Mouse (Mus musculus): ENCODE data around the gene Pigyl. TPM values are rescaled to one million over a fixed set of nuclear protein-coding genes. Genes with fewer than 3 reads are reported as not detected.
A peak's percentile ranks its signal among the peaks of the same experiment; 100 is the strongest.

Pigyl gene
- polyA plus RNA-seq, 2 experiments, result 26.4 to 41.5 TPM

DNA sequence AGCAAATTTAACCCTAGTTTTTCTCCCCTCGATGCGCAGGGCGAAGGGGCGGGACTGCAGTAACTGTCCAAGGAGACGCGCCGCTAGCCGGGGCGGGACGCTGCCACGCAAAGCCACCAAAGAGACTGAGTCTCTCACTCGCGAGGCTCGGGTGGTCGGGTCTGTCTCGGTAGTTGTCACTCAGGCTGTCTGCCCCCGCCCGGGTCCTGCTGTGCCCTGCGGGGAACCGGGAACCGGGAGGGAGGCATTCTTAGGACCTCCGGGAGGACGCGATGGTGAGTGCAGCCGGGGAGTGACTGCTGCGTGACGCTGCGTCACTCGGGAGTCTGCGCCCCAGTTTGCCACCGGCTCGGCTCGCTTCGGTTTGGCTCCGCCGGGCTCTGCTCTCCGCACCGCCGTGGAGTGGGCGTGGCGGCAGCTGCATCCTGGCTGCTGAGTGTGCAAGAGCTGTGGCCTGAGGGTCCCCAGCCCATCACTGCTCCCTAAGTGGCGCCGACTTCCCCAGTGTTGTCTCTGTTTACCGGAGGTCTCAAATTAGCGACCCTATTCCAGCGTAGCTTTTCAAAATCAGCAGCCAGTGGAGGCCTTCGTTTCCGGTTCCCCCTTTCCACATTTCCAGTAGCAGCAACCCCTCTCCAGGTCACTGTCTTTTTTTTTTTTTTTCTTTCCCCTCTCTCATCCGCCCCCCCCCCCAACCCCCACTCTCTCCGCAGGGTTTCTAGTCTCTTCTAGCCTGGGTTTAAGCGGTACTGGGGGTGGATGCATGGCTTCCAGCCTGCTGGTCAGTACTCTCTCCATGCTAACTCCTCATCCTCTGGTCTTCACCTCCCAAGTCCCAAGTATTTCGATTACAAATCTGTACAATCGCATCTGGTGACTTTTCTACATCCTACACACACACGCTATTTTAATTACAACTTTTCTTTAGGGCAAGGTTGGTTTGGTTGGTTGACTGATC lies 8.3 kb downstream of the Pigyl start:
- Histone ChIP-seq H3K27me3 (ENCODE audit: control insufficient read depth, insufficient read depth, low read length) (no peaks in the 10 kb centered on the region; the same call in 1 of the 2 replicates), H3K36me3 (replicated peaks; ENCODE audit: control insufficient read depth, insufficient read depth, low read depth) (no peaks in the 10 kb centered on the region), H3K27ac (no peak overlapping the region), H3K9ac (replicated peaks) (no peak overlapping the region), H3K4me3 (ENCODE audit: insufficient read depth in 1 of 2, low read depth in 2 of 2, low read length in 2 of 2) (peak overlapping the region; percentile 26 to 43), H3K4me2 (ENCODE audit: low read depth) (peak overlapping the region; percentile 67), H3K4me1 (replicated peaks; ENCODE audit: control insufficient read depth in 2 of 2, insufficient read depth in 2 of 2, low read length in 1 of 2) (no peaks in the 10 kb centered on the region), H3K9me3 (ENCODE audit: control insufficient read depth, low read length) (no peaks in the 10 kb centered on the region; the same call in 1 of the 2 replicates)
- ATAC-seq (ENCODE audit: insufficient read depth) (peak; percentile 47; the same call in 1 of the 2 replicates), DNase-seq (ENCODE audit: low read depth in 3 of 3, low spot score in 3 of 3) (no peak)
- 2% methylated on average over 53 of the region's 54 CpGs for WGBS (ENCODE audit: insufficient replicate concordance)
- TF ChIP-seq CTCF (IDR thresholded peaks at IDR 0.05; ENCODE audit: low read depth), result no peak

DNA sequence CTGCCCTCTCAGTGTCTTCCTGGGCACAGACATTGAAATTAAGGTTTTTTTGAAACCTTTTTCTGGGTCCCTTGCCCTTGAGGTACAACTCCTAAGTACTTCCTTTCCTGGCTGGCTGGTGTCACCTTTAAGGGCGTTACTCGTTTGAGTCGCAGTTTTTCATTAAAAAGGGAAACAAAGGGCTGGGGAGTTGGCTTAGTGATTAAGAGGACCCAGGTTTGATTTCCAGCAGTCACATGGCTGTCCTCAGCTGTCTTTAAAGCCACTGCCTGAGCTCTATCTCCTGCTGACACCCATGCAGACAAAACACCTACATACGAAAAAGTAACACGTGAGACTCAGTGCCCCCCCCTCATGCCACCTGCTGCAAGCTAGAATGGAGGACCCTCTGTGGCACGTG lies 9.3 kb downstream of the Pigyl start:
- Histone ChIP-seq H3K4me2 (ENCODE audit: low read depth) (no peak overlapping the region), H3K4me1 (replicated peaks; ENCODE audit: control insufficient read depth in 2 of 2, insufficient read depth in 2 of 2, low read length in 1 of 2) (no peaks in the 10 kb centered on the region), H3K4me3 (ENCODE audit: insufficient read depth in 1 of 2, low read depth in 2 of 2, low read length in 2 of 2) (no peak overlapping the region), H3K27me3 (ENCODE audit: control insufficient read depth, insufficient read depth, low read length) (no peaks in the 10 kb centered on the region; the same call in 1 of the 2 replicates), H3K27ac (no peak overlapping the region), H3K9me3 (ENCODE audit: control insufficient read depth, low read length) (no peaks in the 10 kb centered on the region; the same call in 1 of the 2 replicates), H3K36me3 (replicated peaks; ENCODE audit: control insufficient read depth, insufficient read depth, low read depth) (no peaks in the 10 kb centered on the region), H3K9ac (replicated peaks) (no peak overlapping the region)
- TF ChIP-seq CTCF (IDR thresholded peaks at IDR 0.05; ENCODE audit: low read depth), result no peak
- no peak for TF ChIP-seq EP300 (IDR thresholded peaks at IDR 0.05; ENCODE audit: low read depth)
- ATAC-seq (ENCODE audit: insufficient read depth) (no peak), DNase-seq (ENCODE audit: low read depth in 3 of 3, low spot score in 3 of 3) (no peak)
- WGBS (ENCODE audit: insufficient replicate concordance), result 38% methylated on average over 6 of the region's 6 CpGs

DNA sequence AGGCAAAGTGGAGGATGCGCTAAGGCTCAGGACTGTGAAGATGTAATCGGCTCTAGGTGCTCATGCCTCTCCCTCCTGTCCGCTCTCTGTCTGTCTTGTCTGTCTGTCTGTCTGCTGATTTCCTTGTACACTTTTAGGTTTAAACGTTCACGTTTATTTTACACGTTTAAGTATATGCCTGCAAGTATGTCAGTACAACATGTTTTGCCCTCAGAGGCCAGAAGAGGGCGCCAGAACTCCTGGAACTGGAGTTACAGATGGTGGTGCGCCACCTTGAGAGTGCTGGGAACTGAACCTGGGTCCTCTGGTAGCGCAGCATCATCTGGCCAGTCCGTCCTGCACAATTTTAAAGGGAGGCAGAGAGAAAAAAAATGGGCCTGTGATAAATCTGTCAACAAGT lies 10.0 kb downstream of the Pigyl start:
- H3K27me3 ChIP-seq (ENCODE audit: control insufficient read depth, insufficient read depth, low read length), result no peaks in the 10 kb centered on the region; the same call in 1 of the 2 replicates
- H3K4me1 ChIP-seq (replicated peaks; ENCODE audit: control insufficient read depth in 2 of 2, insufficient read depth in 2 of 2, low read length in 1 of 2), result no peaks in the 10 kb centered on the region
- no peaks in the 10 kb centered on the region for H3K36me3 ChIP-seq (replicated peaks; ENCODE audit: control insufficient read depth, insufficient read depth, low read depth)
- H3K27ac ChIP-seq, result no peak overlapping the region
- ATAC-seq (ENCODE audit: insufficient read depth) (no peak), DNase-seq (ENCODE audit: low read depth in 3 of 3, low spot score in 3 of 3) (no peak)
- no peak overlapping the region for H3K4me2 ChIP-seq (ENCODE audit: low read depth)
- 74% methylated on average over 10 of the region's 10 CpGs for WGBS (ENCODE audit: insufficient replicate concordance)
- H3K4me3 ChIP-seq (ENCODE audit: insufficient read depth in 1 of 2, low read depth in 2 of 2, low read length in 2 of 2), result no peak overlapping the region
- H3K9ac ChIP-seq (replicated peaks), result no peak overlapping the region
- no peaks in the 10 kb centered on the region; the same call in 1 of the 2 replicates for H3K9me3 ChIP-seq (ENCODE audit: control insufficient read depth, low read length)
- TF ChIP-seq CTCF (IDR thresholded peaks at IDR 0.05; ENCODE audit: low read depth) (peak; percentile 29; the same call in 1 of the 2 replicates), EP300 (IDR thresholded peaks at IDR 0.05; ENCODE audit: low read depth) (no peak)

DNA sequence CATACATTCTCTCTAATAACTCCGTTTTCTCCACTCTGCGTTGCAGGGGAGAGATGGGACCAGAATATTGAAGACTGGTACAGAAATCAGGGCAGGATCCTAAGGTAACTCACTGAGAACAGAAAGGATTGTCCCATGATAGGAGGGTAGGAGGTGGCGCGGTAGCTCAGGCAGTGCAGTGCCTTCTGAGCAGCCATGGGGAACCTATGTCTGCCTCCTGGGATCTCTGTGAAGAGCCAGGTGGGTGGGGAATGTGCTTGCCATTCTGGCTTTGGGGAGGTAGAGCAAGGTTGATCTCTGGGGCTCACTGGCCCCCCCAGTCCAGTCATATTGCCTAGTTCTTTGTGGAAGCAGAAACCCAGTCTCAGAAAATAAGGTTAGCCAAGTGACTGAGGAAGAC lies 11.1 kb downstream of the Pigyl start:
- ATAC-seq (ENCODE audit: insufficient read depth) (no peak), DNase-seq (ENCODE audit: low read depth in 3 of 3, low spot score in 3 of 3) (no peak)
- Histone ChIP-seq H3K27ac (no peak overlapping the region), H3K4me2 (ENCODE audit: low read depth) (no peak overlapping the region), H3K9ac (replicated peaks) (no peak overlapping the region), H3K4me3 (ENCODE audit: insufficient read depth in 1 of 2, low read depth in 2 of 2, low read length in 2 of 2) (no peak overlapping the region), H3K9me3 (ENCODE audit: control insufficient read depth, low read length) (no peaks in the 10 kb centered on the region; the same call in 1 of the 2 replicates), H3K4me1 (replicated peaks; ENCODE audit: control insufficient read depth in 2 of 2, insufficient read depth in 2 of 2, low read length in 1 of 2) (no peaks in the 10 kb centered on the region), H3K27me3 (ENCODE audit: control insufficient read depth, insufficient read depth, low read length) (no peaks in the 10 kb centered on the region; the same call in 1 of the 2 replicates), H3K36me3 (replicated peaks; ENCODE audit: control insufficient read depth, insufficient read depth, low read depth) (no peaks in the 10 kb centered on the region)
- TF ChIP-seq EP300 (IDR thresholded peaks at IDR 0.05; ENCODE audit: low read depth) (no peak), CTCF (IDR thresholded peaks at IDR 0.05; ENCODE audit: low read depth) (no peak)
- WGBS (ENCODE audit: insufficient replicate concordance), result 83% methylated on average over 4 of the region's 4 CpGs

DNA sequence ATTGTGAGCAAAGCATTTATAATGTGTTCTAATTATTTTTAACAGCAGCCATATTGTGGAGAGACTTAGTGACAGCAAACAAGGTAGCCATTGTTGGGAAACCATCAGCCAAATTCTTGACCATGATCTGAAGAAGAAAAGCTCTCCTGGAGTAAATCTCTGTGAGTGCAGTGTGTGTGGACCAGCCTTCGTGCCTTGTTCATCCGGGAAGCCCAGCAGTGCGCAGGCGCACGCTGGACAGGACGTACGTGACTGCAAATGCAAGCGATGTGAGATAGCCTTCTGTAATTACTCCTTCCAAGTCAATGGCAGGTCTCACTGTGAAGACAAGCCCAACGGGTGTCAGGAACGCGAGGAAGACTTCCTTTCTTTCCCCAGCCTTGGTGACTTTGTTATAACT lies 12.7 kb downstream of the Pigyl start:
- no peaks in the 10 kb centered on the region for H3K36me3 ChIP-seq (replicated peaks; ENCODE audit: control insufficient read depth, insufficient read depth, low read depth)
- H3K4me2 ChIP-seq (ENCODE audit: low read depth), result no peak overlapping the region
- no peak overlapping the region for H3K4me3 ChIP-seq (ENCODE audit: insufficient read depth in 1 of 2, low read depth in 2 of 2, low read length in 2 of 2)
- DNase-seq (ENCODE audit: low read depth in 3 of 3, low spot score in 3 of 3) (no peak), ATAC-seq (ENCODE audit: insufficient read depth) (no peak)
- no peak overlapping the region for H3K27ac ChIP-seq
- no peak overlapping the region for H3K9ac ChIP-seq (replicated peaks)
- H3K27me3 ChIP-seq (ENCODE audit: control insufficient read depth, insufficient read depth, low read length), result no peaks in the 10 kb centered on the region; the same call in 1 of the 2 replicates
- H3K9me3 ChIP-seq (ENCODE audit: control insufficient read depth, low read length), result no peaks in the 10 kb centered on the region; the same call in 1 of the 2 replicates
- TF ChIP-seq CTCF (IDR thresholded peaks at IDR 0.05; ENCODE audit: low read depth) (no peak), EP300 (IDR thresholded peaks at IDR 0.05; ENCODE audit: low read depth) (no peak)
- 77% methylated on average over 11 of the region's 11 CpGs for WGBS (ENCODE audit: insufficient replicate concordance)
- H3K4me1 ChIP-seq (replicated peaks; ENCODE audit: control insufficient read depth in 2 of 2, insufficient read depth in 2 of 2, low read length in 1 of 2), result no peaks in the 10 kb centered on the region
